Mouse (Mus musculus): ENCODE data around the gene Ppia. TPM values are rescaled to one million over a fixed set of nuclear protein-coding genes. Genes with fewer than 3 reads are reported as not detected.
A peak's percentile ranks its signal among the peaks of the same experiment; 100 is the strongest.
"Not testable (repeated sequence)": the region's sequence is repeated elsewhere in the genome, so short reads cannot be mapped to it uniquely, and the experiment has no call there.

Gene Ppia
- total RNA-seq, 1 experiment from 2014 or later, result 1,374 TPM

DNA sequence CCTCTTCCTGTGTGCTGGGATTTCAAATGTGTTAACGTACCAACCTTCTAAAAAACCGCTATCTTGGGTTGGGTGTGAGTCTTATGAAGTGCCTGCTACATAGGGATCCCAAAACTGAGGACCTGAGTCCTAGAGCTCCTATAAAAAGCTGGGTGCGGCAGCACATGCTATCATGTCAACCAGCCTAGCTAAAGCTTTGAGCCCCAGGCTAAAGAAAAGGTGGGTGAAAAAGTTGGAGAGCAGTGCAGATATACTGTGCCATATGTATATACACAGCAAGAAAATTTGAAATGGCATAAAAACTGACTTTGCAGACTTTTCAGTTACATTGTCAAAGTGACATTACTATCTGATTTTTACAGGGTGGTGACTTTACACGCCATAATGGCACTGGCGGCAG lies 3.5 kb downstream of the Ppia start:
- no peak for ATAC-seq (replicated peaks in 1 of 2; ENCODE audit: insufficient read depth in 1 of 2, low FRiP score in 2 of 2, low TSS enrichment in 1 of 2, low read depth in 1 of 2, poor library complexity in 2 of 2, severe bottlenecking in 2 of 2)

- not testable (repeated sequence) for ATAC-seq (replicated peaks in 1 of 2; ENCODE audit: insufficient read depth in 1 of 2, low FRiP score in 2 of 2, low TSS enrichment in 1 of 2, low read depth in 1 of 2, poor library complexity in 2 of 2, severe bottlenecking in 2 of 2)
Measured at GRCm38 (mm10) chr11:6419156-6419555, 3.9 kb downstream of the Ppia start.

DNA sequence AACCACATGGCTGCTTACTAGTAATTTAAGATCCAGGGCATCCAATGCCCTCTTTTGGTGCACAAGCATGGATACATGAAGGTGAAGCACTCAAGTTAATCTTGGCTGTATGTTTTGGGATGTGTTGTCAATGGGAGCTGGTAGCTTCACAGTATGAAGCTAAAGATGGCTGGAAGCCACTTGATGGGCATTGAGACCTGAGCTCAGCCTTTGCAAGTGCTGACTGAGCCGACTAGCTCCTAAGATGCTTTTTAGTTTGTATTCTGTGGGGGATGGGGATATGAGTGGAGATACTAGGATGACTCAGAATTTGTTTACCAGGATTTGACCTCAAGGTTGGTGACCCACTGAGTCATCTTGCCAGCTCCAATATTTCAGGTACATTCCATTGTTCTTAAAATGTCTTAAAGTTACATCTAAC lies 5.0 kb downstream of the Ppia start:
- ATAC-seq (replicated peaks in 1 of 2; ENCODE audit: insufficient read depth in 1 of 2, low FRiP score in 2 of 2, low TSS enrichment in 1 of 2, low read depth in 1 of 2, poor library complexity in 2 of 2, severe bottlenecking in 2 of 2), result no peak

DNA sequence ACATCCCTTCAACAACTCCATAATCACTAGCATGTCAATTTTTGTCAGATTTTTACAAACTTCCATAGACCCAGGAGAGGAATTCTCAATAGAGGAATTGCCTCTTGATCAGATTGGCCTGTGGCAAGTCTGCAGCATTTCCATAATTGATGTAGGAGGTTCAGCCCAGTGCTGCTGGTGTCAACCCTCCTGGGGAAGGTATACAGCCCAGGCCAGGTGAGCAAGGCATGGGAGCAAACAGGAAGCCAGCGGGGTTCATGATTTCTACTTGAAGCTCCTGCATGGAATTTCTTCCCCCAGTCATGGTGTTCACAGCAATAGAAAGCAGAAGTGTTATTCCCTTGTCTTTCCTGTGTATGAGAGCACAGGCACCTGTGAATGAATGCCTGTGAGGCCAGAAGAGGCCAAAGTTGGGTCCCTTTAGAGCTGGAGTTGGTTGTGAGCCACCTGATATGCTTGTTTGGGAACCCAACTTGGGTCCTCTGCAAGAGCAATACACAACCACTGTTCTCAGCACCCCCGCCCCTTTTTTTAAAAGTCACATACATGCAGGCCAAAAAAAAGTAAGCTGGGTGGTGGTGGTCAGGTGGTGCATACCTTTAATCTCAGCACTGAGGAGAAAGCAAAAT lies 5.6 kb downstream of the Ppia start:
- ATAC-seq (replicated peaks in 1 of 2; ENCODE audit: insufficient read depth in 1 of 2, low FRiP score in 2 of 2, low TSS enrichment in 1 of 2, low read depth in 1 of 2, poor library complexity in 2 of 2, severe bottlenecking in 2 of 2), result no peak

- ATAC-seq (replicated peaks in 1 of 2; ENCODE audit: insufficient read depth in 1 of 2, low FRiP score in 2 of 2, low TSS enrichment in 1 of 2, low read depth in 1 of 2, poor library complexity in 2 of 2, severe bottlenecking in 2 of 2), result no peak
Measured at GRCm38 (mm10) chr11:6430186-6430585, 14.9 kb downstream of the Ppia start.

- ATAC-seq (replicated peaks in 1 of 2; ENCODE audit: insufficient read depth in 1 of 2, low FRiP score in 2 of 2, low TSS enrichment in 1 of 2, low read depth in 1 of 2, poor library complexity in 2 of 2, severe bottlenecking in 2 of 2), result peak; percentile 42 to 75; a peak in 2 of 4 replicates
Measured at GRCm38 (mm10) chr11:6436442-6436841, 21.2 kb downstream of the Ppia start.

- ATAC-seq (replicated peaks in 1 of 2; ENCODE audit: insufficient read depth in 1 of 2, low FRiP score in 2 of 2, low TSS enrichment in 1 of 2, low read depth in 1 of 2, poor library complexity in 2 of 2, severe bottlenecking in 2 of 2), result no peak
Measured at GRCm38 (mm10) chr11:6437667-6438066, 22.4 kb downstream of the Ppia start.

DNA sequence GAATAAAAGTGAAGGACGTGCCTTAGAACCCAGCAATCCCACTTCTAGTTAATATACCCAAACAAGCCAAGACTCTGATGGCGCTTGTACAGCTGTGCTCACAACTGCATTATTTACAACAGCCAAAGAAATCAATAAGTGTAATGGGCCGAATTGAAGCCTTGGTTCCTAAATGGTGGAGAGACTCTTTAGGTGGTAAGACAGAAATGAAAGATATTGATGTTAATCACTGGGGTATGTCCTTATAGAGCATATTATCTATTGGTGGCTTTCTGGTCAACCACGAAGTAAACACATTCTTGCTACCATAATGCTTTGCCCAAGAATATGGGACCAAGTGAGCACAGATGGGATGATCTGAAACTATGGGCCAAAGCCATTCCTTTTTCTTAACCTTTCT lies 24.9 kb downstream of the Ppia start:
- no peak for ATAC-seq (replicated peaks in 1 of 2; ENCODE audit: insufficient read depth in 1 of 2, low FRiP score in 2 of 2, low TSS enrichment in 1 of 2, low read depth in 1 of 2, poor library complexity in 2 of 2, severe bottlenecking in 2 of 2)

DNA sequence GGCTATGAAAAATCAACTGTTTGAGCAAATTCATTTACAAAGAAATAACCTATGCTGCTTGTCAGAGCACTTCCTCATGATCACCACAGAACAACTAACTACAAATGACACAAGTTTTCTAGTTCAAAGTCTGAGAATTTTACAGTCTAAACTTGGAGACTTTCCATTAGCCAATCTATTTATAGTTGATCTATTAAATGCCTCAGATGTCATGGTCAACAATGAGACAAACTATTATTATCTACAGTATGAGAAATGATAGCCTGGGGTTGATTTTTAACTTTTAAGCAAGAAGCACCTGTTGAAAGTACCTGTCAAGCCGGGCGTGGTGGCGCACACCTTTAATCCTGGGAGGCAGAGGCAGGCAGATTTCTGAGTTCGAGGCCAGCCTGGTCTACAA lies 27.3 kb downstream of the Ppia start:
- ATAC-seq (replicated peaks in 1 of 2; ENCODE audit: insufficient read depth in 1 of 2, low FRiP score in 2 of 2, low TSS enrichment in 1 of 2, low read depth in 1 of 2, poor library complexity in 2 of 2, severe bottlenecking in 2 of 2), result no peak

- no peak for ATAC-seq (replicated peaks in 1 of 2; ENCODE audit: insufficient read depth in 1 of 2, low FRiP score in 2 of 2, low TSS enrichment in 1 of 2, low read depth in 1 of 2, poor library complexity in 2 of 2, severe bottlenecking in 2 of 2)
Measured at GRCm38 (mm10) chr11:6443102-6443501, 27.9 kb downstream of the Ppia start.

GRCm38 (mm10) chr11:6443727-6444076 lies 28.5 kb downstream of the Ppia start:
- no peak for ATAC-seq (replicated peaks in 1 of 2; ENCODE audit: insufficient read depth in 1 of 2, low FRiP score in 2 of 2, low TSS enrichment in 1 of 2, low read depth in 1 of 2, poor library complexity in 2 of 2, severe bottlenecking in 2 of 2)

GRCm38 (mm10) chr11:6444077-6444853 lies 29.0 kb downstream of the Ppia start, which contains the start of gene H2afv:
Gene H2afv (minus strand): TSS chr11:6444443.
- peak; percentile 99 for ATAC-seq (replicated peaks in 1 of 2; ENCODE audit: insufficient read depth in 1 of 2, low FRiP score in 2 of 2, low TSS enrichment in 1 of 2, low read depth in 1 of 2, poor library complexity in 2 of 2, severe bottlenecking in 2 of 2)

DNA sequence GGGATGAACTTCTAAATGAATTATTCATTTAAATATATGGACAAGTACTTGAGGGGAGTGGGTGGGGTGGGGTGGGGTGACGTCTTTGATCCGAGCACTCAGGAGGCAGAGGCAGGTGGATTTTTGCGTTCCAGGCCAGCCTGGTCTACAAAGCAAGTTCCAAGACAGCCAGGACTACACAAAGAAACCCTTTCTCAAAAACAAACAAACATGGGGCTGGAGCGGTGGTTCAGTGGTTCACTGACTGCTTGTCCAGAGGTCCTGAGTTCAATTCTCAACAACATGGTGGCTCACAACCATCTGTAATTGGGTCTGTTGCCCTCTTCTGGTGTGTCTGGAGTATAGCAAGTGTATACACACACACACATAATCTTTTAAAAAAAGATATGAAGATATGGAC lies 30.2 kb downstream of the Ppia start:
- no peak for ATAC-seq (replicated peaks in 1 of 2; ENCODE audit: insufficient read depth in 1 of 2, low FRiP score in 2 of 2, low TSS enrichment in 1 of 2, low read depth in 1 of 2, poor library complexity in 2 of 2, severe bottlenecking in 2 of 2)

GRCm38 (mm10) chr11:6445951-6446350 lies 30.7 kb downstream of the Ppia start:
- no peak for ATAC-seq (replicated peaks in 1 of 2; ENCODE audit: insufficient read depth in 1 of 2, low FRiP score in 2 of 2, low TSS enrichment in 1 of 2, low read depth in 1 of 2, poor library complexity in 2 of 2, severe bottlenecking in 2 of 2)

GRCm38 (mm10) chr11:6447493-6447892 lies 32.2 kb downstream of the Ppia start:
- ATAC-seq (replicated peaks in 1 of 2; ENCODE audit: insufficient read depth in 1 of 2, low FRiP score in 2 of 2, low TSS enrichment in 1 of 2, low read depth in 1 of 2, poor library complexity in 2 of 2, severe bottlenecking in 2 of 2), result no peak

- ATAC-seq (replicated peaks in 1 of 2; ENCODE audit: insufficient read depth in 1 of 2, low FRiP score in 2 of 2, low TSS enrichment in 1 of 2, low read depth in 1 of 2, poor library complexity in 2 of 2, severe bottlenecking in 2 of 2), result not testable (repeated sequence)
Measured at GRCm38 (mm10) chr11:6448155-6448554, 32.9 kb downstream of the Ppia start.

- no peak for ATAC-seq (replicated peaks in 1 of 2; ENCODE audit: insufficient read depth in 1 of 2, low FRiP score in 2 of 2, low TSS enrichment in 1 of 2, low read depth in 1 of 2, poor library complexity in 2 of 2, severe bottlenecking in 2 of 2)
Measured at GRCm38 (mm10) chr11:6456083-6456482, 40.8 kb downstream of the Ppia start.

- ATAC-seq (replicated peaks in 1 of 2; ENCODE audit: insufficient read depth in 1 of 2, low FRiP score in 2 of 2, low TSS enrichment in 1 of 2, low read depth in 1 of 2, poor library complexity in 2 of 2, severe bottlenecking in 2 of 2), result peak in 1 of 2 experiments; percentile 46; a peak in 1 of 4 replicates
Measured at GRCm38 (mm10) chr11:6463159-6463837, 48.1 kb downstream of the Ppia start.
